ENCODE assay signal across 19 mouse cellular contexts in the genomic region with DNA sequence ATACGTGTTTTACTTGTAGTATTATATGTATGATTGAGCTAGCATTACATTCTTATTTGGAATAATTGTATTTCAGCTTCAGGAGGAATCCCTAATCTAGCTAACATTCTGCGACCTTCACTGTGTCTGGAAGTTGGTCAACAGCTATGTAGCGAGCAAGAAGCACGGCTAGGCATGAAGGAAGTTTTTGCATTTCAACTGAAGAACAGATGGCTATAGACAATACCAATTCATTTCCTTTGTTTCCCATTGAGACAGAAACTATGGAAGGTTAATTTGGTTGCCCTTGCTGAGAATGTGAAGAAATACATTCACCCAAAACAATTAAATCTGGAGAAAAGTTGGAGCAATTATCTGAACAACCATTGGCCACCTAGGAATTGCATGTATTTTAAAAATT.
"Had no signal": no experiment of that assay in that cellular context is flagged by ENCODE, and none has a peak within 500 bp of the region (broad histone marks: within the 10 kb centered on the region; RNA-seq: fewer than 3 reads in every experiment).

No protein-coding gene starts in this region.

- DNase-seq: liver, postnatal 0 days; lung, adult 2 months; lung, postnatal 14 days; lung, postnatal 36 days; right cerebral cortex, postnatal 14 days; thymus, adult 18-20 months; thymus, postnatal 14 days; thymus, postnatal 36 days had no signal

- H3K4me1 ChIP-seq: liver, embryonic 15.5 days; lung, embryonic 15.5 days; megakaryocyte, embryonic 14.5 days; neural tube, embryonic 12.5 days; stomach, embryonic 15.5 days had no signal

- H3K9me3 ChIP-seq: liver, embryonic 15.5 days; lung, embryonic 15.5 days; midbrain, embryonic 13.5 days; midbrain, embryonic 15.5 days; neural tube, embryonic 12.5 days; stomach, embryonic 15.5 days had no signal

- H3K36me3 ChIP-seq: liver, embryonic 15.5 days; lung, embryonic 15.5 days; midbrain, embryonic 13.5 days; midbrain, embryonic 15.5 days; neural tube, embryonic 12.5 days; stomach, embryonic 15.5 days had no signal

- ATAC-seq: liver, postnatal 0 days; lung, postnatal 0 days; midbrain, embryonic 13.5 days; midbrain, embryonic 15.5 days had no signal

- H3K27ac ChIP-seq: liver, embryonic 15.5 days; lung, embryonic 15.5 days; macrophage; midbrain, embryonic 13.5 days; midbrain, embryonic 15.5 days; neural tube, embryonic 12.5 days; stomach, embryonic 15.5 days; stomach, postnatal 0 days had no signal

- H3K4me2 ChIP-seq: liver, embryonic 15.5 days; lung, embryonic 15.5 days; midbrain, embryonic 11.5 days; midbrain, embryonic 13.5 days; midbrain, embryonic 15.5 days; neural tube, embryonic 12.5 days; stomach, embryonic 15.5 days had no signal

- H3K27me3 ChIP-seq: liver, embryonic 15.5 days; lung, embryonic 15.5 days; megakaryocyte, embryonic 14.5 days; midbrain, embryonic 13.5 days; midbrain, embryonic 15.5 days; neural tube, embryonic 12.5 days; stomach, embryonic 15.5 days had no signal

- H3K9ac ChIP-seq: liver, embryonic 15.5 days; liver, postnatal 0 days; lung, embryonic 15.5 days; midbrain, embryonic 13.5 days; midbrain, embryonic 15.5 days; neural tube, embryonic 12.5 days; stomach, embryonic 15.5 days had no signal

- H3K4me3 ChIP-seq: liver, embryonic 15.5 days; lung, embryonic 15.5 days; megakaryocyte, embryonic 14.5 days; midbrain, embryonic 13.5 days; midbrain, embryonic 15.5 days; neural tube, embryonic 12.5 days; stomach, embryonic 15.5 days had no signal
